Mouse (Mus musculus) kidney, postnatal 25 days (tissue): Measurements from ENCODE around the gene Ugt2b1.
"Not testable (repeated sequence)": the region's sequence is repeated elsewhere in the genome, so short reads cannot be mapped to it uniquely, and the experiment has no call there.

Experiments
- DNase-seq, 2 experiments: peaks; one replicate each; pipeline ENCODE4 v3.0.0; 2021; ENCODE audit warnings: mixed read lengths in 2 of 2

Gene Ugt2b1

DNA sequence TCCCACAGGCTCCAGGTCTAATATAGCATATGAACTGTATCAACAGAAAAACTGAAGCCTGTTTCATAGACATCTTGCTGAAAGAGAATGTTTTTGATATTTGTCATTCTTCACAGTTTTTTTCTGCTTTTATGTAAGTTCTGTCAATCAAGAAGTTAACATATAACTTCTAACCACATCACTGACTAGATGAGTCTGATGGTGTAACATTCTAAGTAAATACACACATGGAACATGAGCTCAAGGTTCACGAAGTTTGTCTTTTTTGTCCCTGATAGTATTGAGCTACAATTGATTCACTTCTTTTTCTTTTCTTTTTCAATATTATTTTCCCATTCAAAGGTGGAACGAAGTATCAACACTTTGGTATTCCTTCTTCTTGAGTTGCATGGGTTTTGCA, at the start of gene Ugt2b1:
Ugt2b1 (minus strand) TSS at position 105 of the 400 bp plus-strand sequence.
- no peak for DNase-seq

DNA sequence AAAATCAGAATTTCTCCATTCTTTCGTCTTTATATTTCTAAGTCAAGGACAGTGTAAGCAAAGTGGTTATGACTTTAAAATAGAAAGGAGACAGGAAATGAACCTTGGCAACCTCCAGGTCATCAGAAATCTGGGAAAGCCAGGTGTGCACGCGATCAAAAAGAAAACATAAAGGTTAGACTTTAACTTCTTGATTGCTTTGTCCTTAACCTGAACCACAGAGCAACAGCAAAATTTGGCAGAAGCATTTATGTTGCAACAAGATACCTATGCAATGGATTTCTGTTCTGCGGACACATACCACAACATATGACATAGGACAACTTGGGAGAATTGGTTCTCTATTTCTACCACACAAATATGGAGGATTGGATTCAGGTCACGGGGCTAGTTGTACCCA, 40.9 kb upstream of the Ugt2b1 start:
- DNase-seq, result not testable (repeated sequence)

DNA sequence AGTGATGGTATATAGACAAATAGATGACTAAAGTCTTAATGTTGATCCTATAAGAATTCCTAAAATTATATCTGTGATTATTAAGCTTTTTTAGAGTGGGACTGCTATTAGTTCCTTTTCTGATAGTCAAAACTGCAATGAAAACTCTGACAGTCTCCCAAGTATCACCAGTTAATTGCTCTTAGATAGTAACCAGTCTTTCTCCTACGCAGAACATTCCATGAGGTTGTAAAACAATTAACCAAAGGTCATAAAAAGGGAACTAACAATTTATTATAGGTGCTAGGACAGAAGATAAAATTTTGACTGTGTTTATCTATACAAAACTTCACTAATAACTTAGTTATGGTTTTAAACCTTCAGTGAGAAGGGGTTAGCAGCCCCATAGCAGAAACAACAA, 36.5 kb upstream of the Ugt2b1 start:
- not testable (repeated sequence) for DNase-seq

DNA sequence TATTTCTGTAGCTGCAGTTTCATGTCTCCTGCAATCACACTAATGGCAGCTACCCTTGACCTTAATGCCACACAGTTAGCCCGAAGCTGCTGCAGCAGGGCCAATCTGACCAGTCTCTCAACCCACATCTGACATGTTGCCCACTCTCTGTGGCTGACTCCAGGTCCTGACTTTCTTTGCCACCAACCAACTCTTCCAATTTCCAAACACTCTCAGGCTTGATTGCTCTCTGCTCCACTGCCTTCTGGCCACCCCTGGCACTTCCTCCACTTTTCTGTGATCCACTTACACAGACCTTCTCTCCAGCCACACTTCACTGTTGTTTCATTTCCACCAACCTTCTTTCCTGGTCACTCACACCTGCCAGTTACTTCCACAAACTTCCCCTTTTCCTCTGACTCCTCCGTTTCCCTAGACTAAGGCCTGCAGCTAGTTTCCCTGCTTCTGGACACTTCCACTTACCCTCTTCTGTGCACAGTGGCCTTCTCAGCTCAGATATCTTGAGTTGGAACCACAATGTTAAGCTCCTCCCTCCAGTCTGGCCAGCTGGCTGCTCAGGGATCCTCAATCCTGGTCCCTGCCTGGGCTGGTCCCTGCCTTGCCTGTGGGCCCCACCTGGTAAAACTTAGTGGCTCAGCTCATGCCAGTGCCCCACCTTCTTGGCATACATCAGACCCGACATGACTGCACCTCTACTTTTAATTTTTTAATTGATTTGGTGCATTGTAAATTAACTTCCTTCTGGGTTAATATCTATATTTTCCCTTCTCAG, 35.4 kb upstream of the Ugt2b1 start:
- DNase-seq, result no peak

DNA sequence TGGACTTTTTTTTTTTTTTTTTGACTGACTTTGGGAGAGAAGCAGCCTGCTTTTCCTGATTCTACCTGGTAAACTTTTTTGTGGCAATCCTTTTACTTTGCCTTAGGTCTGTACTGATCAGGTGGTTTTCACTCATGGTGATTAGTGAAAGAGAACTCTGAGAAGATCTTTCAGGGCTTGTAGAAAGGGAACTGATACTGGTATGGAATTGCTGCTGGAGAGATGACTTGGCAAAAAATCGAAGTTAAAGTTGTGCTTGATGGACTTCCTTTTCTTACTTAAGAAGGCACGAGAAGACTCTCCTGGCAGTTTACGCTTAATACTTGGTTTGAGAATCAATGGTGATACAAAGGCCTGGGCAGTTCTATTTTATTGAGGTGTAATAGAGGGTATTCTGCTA, 34.2 kb upstream of the Ugt2b1 start:
- DNase-seq, result no peak

DNA sequence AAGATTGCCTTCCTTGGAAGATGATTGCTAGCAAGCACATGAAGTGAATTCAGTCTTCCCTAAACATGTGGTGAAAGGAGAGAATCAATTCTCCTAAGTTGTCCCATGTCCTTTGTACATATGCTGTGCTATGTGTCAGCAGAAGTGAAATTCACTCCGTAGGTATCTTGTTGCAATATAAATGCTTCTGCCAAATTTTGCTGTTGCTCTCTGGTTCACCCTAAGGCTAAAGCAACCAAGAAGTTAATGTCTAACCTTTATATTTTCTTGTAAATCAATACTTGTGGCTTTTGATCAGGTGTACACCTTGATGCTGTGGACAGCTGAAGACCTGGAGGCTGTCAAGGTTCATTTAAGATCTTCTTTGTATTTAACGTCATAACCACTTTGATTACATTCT, 15.8 kb upstream of the Ugt2b1 start:
- no peak for DNase-seq

DNA sequence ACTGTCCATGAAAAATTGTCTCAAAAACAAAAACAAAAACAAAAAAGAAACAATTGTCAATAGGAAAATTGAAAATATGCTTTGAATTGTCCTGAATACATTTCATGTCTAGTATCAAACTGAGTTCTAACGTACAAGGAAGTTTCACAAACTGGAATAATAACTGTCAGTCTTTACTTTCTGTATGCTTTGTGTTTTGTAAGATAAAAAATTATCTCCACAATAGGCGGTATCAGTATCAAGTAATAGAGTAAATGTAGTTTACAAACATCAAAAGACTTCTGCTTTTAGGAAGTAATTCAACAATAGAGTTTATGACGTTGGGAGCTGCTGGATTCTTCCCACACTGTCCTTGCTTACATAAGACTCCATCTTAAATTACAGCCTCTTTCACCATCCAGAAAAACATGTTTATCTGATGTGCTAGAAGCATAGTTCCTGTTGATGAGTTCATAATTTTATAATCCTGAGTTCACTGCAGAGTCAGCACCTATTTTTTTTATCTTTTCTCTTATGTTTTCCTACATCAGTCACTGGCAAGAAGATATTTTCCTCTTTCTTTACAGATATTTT, 5.6 kb downstream of the Ugt2b1 start:
- no peak for DNase-seq

DNA sequence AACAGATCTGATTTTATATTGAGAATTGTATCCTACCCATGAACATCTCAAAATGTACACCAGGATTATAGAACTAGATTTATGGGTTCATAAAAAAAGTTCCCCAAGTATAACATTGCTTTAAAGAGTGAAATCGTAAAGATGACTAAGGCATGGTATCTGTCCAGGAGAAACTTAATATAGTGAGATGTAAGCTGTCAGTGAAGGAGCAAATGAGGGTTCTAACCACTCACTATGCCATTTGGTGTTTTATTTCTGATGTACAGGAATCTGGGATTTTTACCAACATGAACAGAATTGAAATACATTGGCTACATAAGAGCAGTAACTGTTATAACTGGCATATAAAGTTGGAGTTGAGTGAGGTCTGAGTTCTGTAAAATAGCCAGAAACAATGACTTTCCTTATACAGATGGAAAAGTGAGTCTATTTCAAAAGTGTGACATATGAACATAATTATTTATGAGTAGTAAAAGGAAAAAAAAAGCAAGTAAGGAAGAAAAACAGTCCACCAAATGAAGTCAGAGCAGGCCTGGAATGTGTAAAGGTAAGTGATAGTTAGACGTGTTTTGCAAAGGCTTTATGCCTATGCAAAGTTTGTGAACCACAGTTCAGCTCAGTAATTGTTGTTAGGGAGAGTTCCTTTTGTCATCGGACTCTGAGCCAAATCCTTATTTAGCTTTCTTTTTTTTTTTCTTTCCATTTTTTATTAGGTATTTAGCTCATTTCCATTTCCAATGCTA, 14.8 kb downstream of the Ugt2b1 start:
- DNase-seq, result no peak

DNA sequence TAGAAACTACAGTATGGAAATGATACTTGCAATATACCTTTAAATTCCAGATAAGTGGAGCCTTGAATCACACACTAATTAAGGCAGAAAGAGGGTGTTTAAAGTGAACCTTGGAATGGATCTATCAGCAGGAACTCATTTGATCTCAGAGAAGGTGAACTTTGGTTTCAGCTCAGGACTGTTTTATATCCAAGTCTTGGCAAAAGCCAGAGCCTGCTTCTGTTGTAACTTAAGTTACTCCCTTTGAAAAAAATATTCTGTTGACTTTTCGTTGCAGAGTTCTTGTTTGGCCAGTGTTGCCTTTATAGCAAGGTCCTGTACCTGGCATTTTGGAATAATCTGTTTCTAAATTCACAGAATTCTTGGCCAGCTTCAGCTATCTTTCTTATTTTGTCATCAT, 15.6 kb downstream of the Ugt2b1 start:
- no peak for DNase-seq

DNA sequence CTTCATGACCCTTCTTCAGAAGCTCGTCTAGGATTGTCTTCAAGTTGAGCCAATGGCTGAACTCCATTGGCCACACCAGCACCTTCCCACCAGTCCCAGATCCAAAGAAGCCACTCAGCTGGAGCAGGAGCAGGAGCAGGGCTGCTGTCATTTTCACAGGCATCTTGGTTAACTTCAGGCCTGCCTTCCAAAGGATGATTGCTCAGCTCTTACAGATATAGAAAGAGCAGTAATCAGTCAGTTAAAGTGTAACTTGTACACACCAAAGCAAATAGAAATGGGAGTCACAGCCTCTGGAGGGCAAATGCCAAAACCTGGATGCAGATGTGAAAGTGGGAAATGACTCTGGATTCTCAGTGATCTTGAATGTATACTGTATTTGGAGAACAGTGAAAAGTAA, 19.6 kb downstream of the Ugt2b1 start, which contains the start of gene Ugt2b34:
Ugt2b34 (minus strand) TSS at position 180 of the 400 bp plus-strand sequence.
- peak; percentile 13 to 39 for DNase-seq

DNA sequence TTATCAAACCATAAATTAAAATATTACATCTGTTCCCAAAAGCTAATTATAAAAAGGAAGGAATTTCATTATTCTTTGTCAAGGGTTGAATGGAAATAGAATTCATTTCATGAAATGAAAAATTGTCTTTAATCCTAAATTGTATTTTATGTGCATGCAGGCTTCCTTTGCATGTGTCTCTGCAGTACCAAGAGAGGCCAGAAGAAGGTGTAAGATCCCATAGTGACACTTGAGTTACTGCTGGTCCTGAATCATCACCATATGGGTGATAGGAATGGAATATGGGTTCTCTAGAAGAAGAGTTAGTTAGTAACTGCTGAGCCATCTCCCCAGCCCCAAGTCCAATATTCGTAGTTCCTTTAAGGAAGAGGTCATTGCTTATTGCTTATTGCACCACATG, 36.4 kb downstream of the Ugt2b1 start:
- peak in 1 of 2 experiments; percentile 10 for DNase-seq

DNA sequence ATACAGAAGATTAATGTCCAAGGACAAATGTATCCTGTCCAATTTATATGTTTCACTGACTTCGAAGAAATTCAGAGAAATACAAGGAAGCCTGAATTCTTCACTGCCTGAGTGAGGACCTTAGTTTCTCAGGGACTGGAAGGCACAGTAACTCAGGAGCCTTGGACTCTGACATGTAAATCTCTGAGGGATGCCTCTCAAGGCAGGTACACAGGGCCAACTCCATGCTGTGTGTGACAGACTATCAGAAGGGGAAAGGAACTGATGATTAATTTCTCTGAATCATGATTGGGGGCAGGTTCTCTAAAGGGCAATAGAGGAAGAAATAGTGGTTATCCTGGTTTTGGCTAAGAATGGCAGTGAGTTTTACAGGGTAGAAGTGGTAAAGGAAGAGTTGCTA, 37.9 kb downstream of the Ugt2b1 start:
- DNase-seq, result no peak

DNA sequence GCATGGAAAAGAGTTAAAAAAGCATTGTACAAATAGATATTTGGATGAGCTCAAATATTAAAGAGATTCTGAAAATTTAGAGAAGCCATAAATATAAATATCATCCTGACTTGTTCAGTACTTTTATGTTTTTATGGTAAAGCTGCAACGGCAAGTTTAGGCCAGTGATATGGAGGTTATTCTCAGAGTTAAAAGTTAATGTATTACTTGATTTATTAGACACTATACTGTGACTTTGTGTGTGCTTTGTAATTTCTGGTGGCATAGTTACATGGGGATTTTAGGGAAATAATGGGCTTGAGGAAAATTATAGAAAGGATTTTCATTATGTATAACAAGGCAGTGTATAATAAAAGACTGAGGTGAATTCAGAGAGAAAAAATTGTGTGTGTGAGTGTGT, 39.2 kb downstream of the Ugt2b1 start:
- no peak for DNase-seq

DNA sequence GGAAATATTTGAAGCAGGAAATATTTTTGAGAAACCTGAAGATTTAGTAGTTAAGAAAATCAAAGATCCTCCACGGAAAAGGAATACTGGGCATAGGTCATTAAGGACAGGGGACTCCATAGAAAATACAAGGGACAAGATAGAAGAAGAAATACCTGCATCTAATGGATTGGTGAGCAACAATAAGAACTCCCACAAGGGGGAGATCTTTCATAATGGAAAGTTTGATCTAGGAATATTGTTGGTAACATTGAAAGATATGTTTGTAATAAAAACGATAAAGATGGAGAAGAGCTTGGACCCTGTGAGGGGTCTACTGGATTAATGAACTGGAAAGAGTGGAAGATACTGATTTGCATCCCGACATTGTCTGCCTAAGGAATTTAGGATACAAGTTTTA, 39.7 kb downstream of the Ugt2b1 start:
- no peak for DNase-seq

DNA sequence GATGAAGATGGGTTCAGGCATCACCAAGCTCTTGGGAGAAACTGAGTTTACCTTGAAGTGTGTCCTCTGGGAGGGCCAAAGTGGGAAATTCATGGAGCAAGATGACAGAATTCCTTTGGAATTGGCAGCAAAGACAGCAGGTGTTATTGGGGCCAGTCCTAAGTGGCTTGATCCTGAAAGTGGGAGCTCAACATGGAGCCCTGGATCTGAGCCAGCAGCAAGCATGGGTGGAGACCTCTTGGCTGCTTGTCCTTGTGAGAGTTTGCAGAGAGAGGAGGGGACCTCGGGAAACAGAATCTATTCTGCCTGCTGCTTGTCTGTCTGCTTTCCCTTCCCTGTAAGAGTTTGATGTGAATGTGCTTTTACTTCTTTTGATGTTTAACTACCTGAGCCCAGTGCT, 54.5 kb downstream of the Ugt2b1 start:
- DNase-seq, result peak in 1 of 2 experiments; percentile 3
